7 mouse cellular contexts compared by ENCODE assay signal in the genomic region with DNA sequence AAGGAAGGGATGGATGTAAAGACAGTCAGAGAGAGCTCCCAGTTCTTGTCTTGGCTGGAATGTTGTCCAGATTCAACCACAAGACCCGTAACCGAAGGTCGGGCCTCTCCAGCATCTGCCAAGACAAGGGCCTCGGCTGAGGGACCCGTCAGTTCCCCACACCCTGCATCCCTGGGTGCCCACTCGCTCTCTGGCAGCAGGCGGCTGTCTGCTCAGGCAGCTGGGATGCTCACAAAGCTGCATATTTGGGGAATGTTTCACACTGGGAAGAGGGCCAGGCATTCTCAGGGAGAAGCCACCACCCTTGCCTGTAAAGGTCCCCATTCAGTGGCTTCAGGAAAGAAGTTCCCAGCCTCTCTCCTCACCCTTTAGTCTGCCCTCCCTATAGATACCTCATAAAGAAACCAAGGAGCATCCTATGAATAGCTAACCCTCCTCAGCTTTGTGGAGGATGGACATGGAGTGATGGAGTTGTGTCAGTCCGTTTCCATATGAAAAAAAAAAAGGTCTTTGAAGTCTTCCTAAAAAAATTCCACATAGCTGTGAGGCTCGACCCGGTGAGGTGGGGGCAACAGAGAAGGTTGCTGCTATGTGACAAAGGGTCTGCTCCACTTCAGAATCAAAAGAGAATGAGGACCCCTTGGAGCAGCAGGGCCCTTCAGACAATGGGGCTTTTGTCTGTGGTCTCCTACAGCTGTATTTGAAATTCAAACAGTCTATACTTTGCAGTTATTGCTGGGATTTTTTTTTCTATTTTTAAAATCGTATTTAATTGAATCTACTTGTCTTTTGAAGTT.
A peak's percentile ranks its signal among the peaks of the same experiment; 100 is the strongest.
DNase-seq lines count a peak whose midpoint lies in the region; ATAC-seq lines count a peak whose summit lies in the region.

No protein-coding gene starts in this region.

- 33% methylated on average over 11 of the region's 11 CpGs for WGBS in forebrain, embryonic 11.5 days
- WGBS in hindbrain, embryonic 11.5 days, result 21% methylated on average over 11 of the region's 11 CpGs
- WGBS in midbrain, embryonic 12.5 days, result 22% methylated on average over 11 of the region's 11 CpGs

- no peaks in the 10 kb centered on the region for H3K9me3 ChIP-seq in forebrain, embryonic 11.5 days (ENCODE audit: control insufficient read depth, low read length)
- H3K9me3 ChIP-seq in hindbrain, embryonic 11.5 days (ENCODE audit: control insufficient read depth, low read length), result no peaks in the 10 kb centered on the region
- no peaks in the 10 kb centered on the region for H3K9me3 ChIP-seq in midbrain, embryonic 12.5 days

- peak overlapping the region; percentile 98 for H3K27ac ChIP-seq in forebrain, embryonic 11.5 days (ENCODE audit: low read depth, low read length)
- H3K27ac ChIP-seq in hindbrain, embryonic 11.5 days (ENCODE audit: low read depth, low read length), result peak overlapping the region; percentile 95
- H3K27ac ChIP-seq in midbrain, embryonic 12.5 days (replicated peaks), result peak overlapping the region; percentile 93

- H3K27me3 ChIP-seq in forebrain, embryonic 11.5 days (ENCODE audit: control insufficient read depth, insufficient read depth, low read length), result no peaks in the 10 kb centered on the region
- H3K27me3 ChIP-seq in hindbrain, embryonic 11.5 days (ENCODE audit: control insufficient read depth, insufficient read depth, low read length), result no peaks in the 10 kb centered on the region
- H3K27me3 ChIP-seq in midbrain, embryonic 12.5 days, result no peaks in the 10 kb centered on the region

- H3K9ac ChIP-seq in forebrain, embryonic 11.5 days (ENCODE audit: low read length), result peak overlapping the region; percentile 39
- peak overlapping the region; percentile 62 for H3K9ac ChIP-seq in hindbrain, embryonic 11.5 days (ENCODE audit: low read depth, low read length)
- H3K9ac ChIP-seq in midbrain, embryonic 12.5 days (replicated peaks), result peak overlapping the region; percentile 42

- peak overlapping the region; percentile 35; the same call in 1 of the 2 replicates for H3K4me2 ChIP-seq in forebrain, embryonic 11.5 days (ENCODE audit: low read depth, low read length, severe bottlenecking)
- peak overlapping the region; percentile 44 for H3K4me2 ChIP-seq in hindbrain, embryonic 11.5 days (replicated peaks; ENCODE audit: low read depth, low read length)
- H3K4me2 ChIP-seq in midbrain, embryonic 12.5 days (replicated peaks), result peak overlapping the region; percentile 62

- DNase-seq in Muller cell, postnatal 12 days (ENCODE audit: inconsistent ontology term), result peak; percentile 94
- peak; percentile 38 for DNase-seq in adrenal gland, postnatal 25 days
- no peak for DNase-seq in forebrain, embryonic 11.5 days (ENCODE audit: low spot score)
- DNase-seq in hindbrain, embryonic 11.5 days (ENCODE audit: low spot score), result peak; percentile 50
- peak; percentile 55 for DNase-seq in telencephalon, adult 2 months (ENCODE audit: low read depth, low spot score)
- no peak for DNase-seq in kidney, postnatal 25 days

- peaks cover 31% of the 10 kb centered on the region for H3K4me1 ChIP-seq in forebrain, embryonic 11.5 days (replicated peaks; ENCODE audit: control insufficient read depth, insufficient read depth, low read length)
- peaks cover 22% of the 10 kb centered on the region for H3K4me1 ChIP-seq in hindbrain, embryonic 11.5 days (replicated peaks; ENCODE audit: control insufficient read depth, insufficient read depth, low read length)
- H3K4me1 ChIP-seq in midbrain, embryonic 12.5 days, result peaks cover 78% of the 10 kb centered on the region

- H3K4me3 ChIP-seq in forebrain, embryonic 11.5 days (ENCODE audit: low read depth, low read length), result peak overlapping the region; percentile 9; the same call in 1 of the 2 replicates
- H3K4me3 ChIP-seq in hindbrain, embryonic 11.5 days (ENCODE audit: low read depth, low read length), result peak overlapping the region; percentile 27
- peak overlapping the region; percentile 31 for H3K4me3 ChIP-seq in midbrain, embryonic 12.5 days

- no peak for ATAC-seq in forebrain, embryonic 11.5 days (replicated peaks; ENCODE audit: low FRiP score)
- no peak; the same call in 1 of the 2 replicates for ATAC-seq in hindbrain, embryonic 11.5 days (ENCODE audit: low FRiP score)
- no peak for ATAC-seq in midbrain, embryonic 12.5 days (ENCODE audit: low FRiP score, low read depth)

- H3K36me3 ChIP-seq in forebrain, embryonic 11.5 days (ENCODE audit: control insufficient read depth, insufficient read depth, low read length), result no peaks in the 10 kb centered on the region
- H3K36me3 ChIP-seq in hindbrain, embryonic 11.5 days (ENCODE audit: control insufficient read depth, insufficient read depth, low read length), result no peaks in the 10 kb centered on the region
- H3K36me3 ChIP-seq in midbrain, embryonic 12.5 days, result peaks cover 6% of the 10 kb centered on the region

Comparison
In these comparisons a context has a peak if more than half of its experiments do, and no peak if none do; other contexts are left out.
1. DNase-seq: peak in Muller cell, postnatal 12 days (single experiment), adrenal gland, postnatal 25 days (single experiment), hindbrain, embryonic 11.5 days (single experiment) and telencephalon, adult 2 months (single experiment); none in forebrain, embryonic 11.5 days (single experiment) and kidney, postnatal 25 days (0 of 2).
2. Peak in every context shown above with its lines, with median percentiles within 50 percentile points of each other: H3K27ac ChIP-seq, H3K4me2 ChIP-seq, H3K4me3 ChIP-seq and H3K9ac ChIP-seq.